Mouse (Mus musculus): ENCODE measurements around the gene Bach2.

- TF ChIP-seq CTCF (IDR thresholded peaks at IDR 0.05; ENCODE audit: control insufficient read depth, insufficient read depth, insufficient read length) (no peak), MYOD1 (IDR thresholded peaks at IDR 0.05; ENCODE audit: control insufficient read depth, insufficient read length, low read depth) (no peak), MYOG (IDR thresholded peaks at IDR 0.05; ENCODE audit: control insufficient read depth, extremely low read depth, insufficient read length) (no peak), USF1 (IDR thresholded peaks at IDR 0.05; ENCODE audit: low read depth) (no peak)
Observed at GRCm38 (mm10) chr4:32349361-32349760, 110.8 kb downstream of the Bach2 start.

Data from C2C12 (cell line).